Mouse (Mus musculus): ENCODE data around the gene Tmem54. TPM values are rescaled to one million over a fixed set of nuclear protein-coding genes. Genes with fewer than 3 reads are reported as not detected.
A peak's percentile ranks its signal among the peaks of the same experiment; 100 is the strongest.

The Tmem54 gene
- polyA plus RNA-seq, 1 experiment from 2014 or later, result 0.20 TPM

- WGBS, result 30% methylated on average over 8 of the region's 8 CpGs
- no peaks in the 10 kb centered on the region for H3K4me1 ChIP-seq (ENCODE audit: control insufficient read depth, insufficient read depth, low read length)
- no peak overlapping the region for H3K27ac ChIP-seq (ENCODE audit: low read depth, low read length)
- no peak overlapping the region for H3K4me3 ChIP-seq (ENCODE audit: low read depth, low read length)
- DNase-seq (ENCODE audit: low spot score, missing footprints), result peak; percentile 99
- H3K4me2 ChIP-seq, result no peak overlapping the region
- H3K9ac ChIP-seq (ENCODE audit: low read length), result no peak overlapping the region
- no peaks in the 10 kb centered on the region for H3K36me3 ChIP-seq (ENCODE audit: control insufficient read depth, insufficient read depth, low read length)
- H3K9me3 ChIP-seq (ENCODE audit: control insufficient read depth, low read length), result no peaks in the 10 kb centered on the region
- 0 out of 2 replicates have a peak, but pooled peaks have one; percentile 24 for ATAC-seq (ENCODE audit: low FRiP score)
- H3K27me3 ChIP-seq (ENCODE audit: control insufficient read depth, insufficient read depth, low read length), result no peaks in the 10 kb centered on the region
Observed at GRCm38 (mm10) chr4:129086078-129086477, 19.3 kb upstream of the Tmem54 start.

- DNase-seq (ENCODE audit: low spot score, missing footprints) (no peak), ATAC-seq (ENCODE audit: low FRiP score) (no peak)
- Histone ChIP-seq H3K9me3 (ENCODE audit: control insufficient read depth, low read length) (no peaks in the 10 kb centered on the region), H3K27ac (ENCODE audit: low read depth, low read length) (no peak overlapping the region), H3K4me1 (ENCODE audit: control insufficient read depth, insufficient read depth, low read length) (no peaks in the 10 kb centered on the region), H3K27me3 (ENCODE audit: control insufficient read depth, insufficient read depth, low read length) (no peaks in the 10 kb centered on the region), H3K4me2 (no peak overlapping the region), H3K36me3 (ENCODE audit: control insufficient read depth, insufficient read depth, low read length) (no peaks in the 10 kb centered on the region), H3K4me3 (ENCODE audit: low read depth, low read length) (no peak overlapping the region), H3K9ac (ENCODE audit: low read length) (no peak overlapping the region)
- 75% methylated on average over 5 of the region's 5 CpGs for WGBS
Observed at GRCm38 (mm10) chr4:129087850-129088249, 17.5 kb upstream of the Tmem54 start.

- ATAC-seq (ENCODE audit: low FRiP score), result no peak
- no peak overlapping the region for H3K4me3 ChIP-seq (ENCODE audit: low read depth, low read length)
- no peaks in the 10 kb centered on the region for H3K36me3 ChIP-seq (ENCODE audit: control insufficient read depth, insufficient read depth, low read length)
- no peak overlapping the region for H3K9ac ChIP-seq (ENCODE audit: low read length)
- no peaks in the 10 kb centered on the region for H3K27me3 ChIP-seq (ENCODE audit: control insufficient read depth, insufficient read depth, low read length)
- WGBS, result 38% methylated on average over 15 of the region's 15 CpGs
- H3K9me3 ChIP-seq (ENCODE audit: control insufficient read depth, low read length), result no peaks in the 10 kb centered on the region
- no peaks in the 10 kb centered on the region for H3K4me1 ChIP-seq (ENCODE audit: control insufficient read depth, insufficient read depth, low read length)
- no peak for DNase-seq (ENCODE audit: low spot score, missing footprints)
- no peak overlapping the region for H3K4me2 ChIP-seq
- H3K27ac ChIP-seq (ENCODE audit: low read depth, low read length), result no peak overlapping the region
Observed at GRCm38 (mm10) chr4:129095276-129095675, 10.1 kb upstream of the Tmem54 start.

- no peak for DNase-seq (ENCODE audit: low spot score, missing footprints)
- Histone ChIP-seq H3K4me1 (ENCODE audit: control insufficient read depth, insufficient read depth, low read length) (no peaks in the 10 kb centered on the region), H3K4me2 (no peak overlapping the region), H3K9me3 (ENCODE audit: control insufficient read depth, low read length) (no peaks in the 10 kb centered on the region), H3K4me3 (ENCODE audit: low read depth, low read length) (no peak overlapping the region), H3K27ac (ENCODE audit: low read depth, low read length) (no peak overlapping the region), H3K9ac (ENCODE audit: low read length) (no peak overlapping the region), H3K36me3 (ENCODE audit: control insufficient read depth, insufficient read depth, low read length) (no peaks in the 10 kb centered on the region), H3K27me3 (ENCODE audit: control insufficient read depth, insufficient read depth, low read length) (no peaks in the 10 kb centered on the region)
- 80% methylated on average over 7 of the region's 7 CpGs for WGBS
- ATAC-seq (ENCODE audit: low FRiP score), result no peak
Observed at GRCm38 (mm10) chr4:129097006-129097405, 8.3 kb upstream of the Tmem54 start.

GRCm38 (mm10) chr4:129102133-129102829 is 3.1 kb upstream of the Tmem54 start:
- H3K9me3 ChIP-seq (ENCODE audit: control insufficient read depth, low read length), result no peaks in the 10 kb centered on the region
- peaks cover 4% of the 10 kb centered on the region; the same call in 1 of the 2 replicates for H3K4me1 ChIP-seq (ENCODE audit: control insufficient read depth, insufficient read depth, low read length)
- no peak for ATAC-seq (ENCODE audit: low FRiP score)
- H3K4me2 ChIP-seq, result no peak overlapping the region
- no peak overlapping the region for H3K27ac ChIP-seq (ENCODE audit: low read depth, low read length)
- WGBS, result 80% methylated on average over 14 of the region's 14 CpGs
- no peak overlapping the region for H3K9ac ChIP-seq (ENCODE audit: low read length)
- no peaks in the 10 kb centered on the region for H3K36me3 ChIP-seq (ENCODE audit: control insufficient read depth, insufficient read depth, low read length)
- H3K4me3 ChIP-seq (ENCODE audit: low read depth, low read length), result no peak overlapping the region
- peaks cover 15% of the 10 kb centered on the region for H3K27me3 ChIP-seq (ENCODE audit: control insufficient read depth, insufficient read depth, low read length)
- DNase-seq (ENCODE audit: low spot score, missing footprints), result peak; percentile 41

- no peaks in the 10 kb centered on the region for H3K9me3 ChIP-seq (ENCODE audit: control insufficient read depth, low read length)
- no peak for ATAC-seq (ENCODE audit: low FRiP score)
- no peaks in the 10 kb centered on the region for H3K36me3 ChIP-seq (ENCODE audit: control insufficient read depth, insufficient read depth, low read length)
- peaks cover 4% of the 10 kb centered on the region; the same call in 1 of the 2 replicates for H3K4me1 ChIP-seq (ENCODE audit: control insufficient read depth, insufficient read depth, low read length)
- 19% methylated on average over 9 of the region's 9 CpGs for WGBS
- H3K9ac ChIP-seq (ENCODE audit: low read length), result no peak overlapping the region
- H3K4me3 ChIP-seq (ENCODE audit: low read depth, low read length), result no peak overlapping the region
- H3K27me3 ChIP-seq (ENCODE audit: control insufficient read depth, insufficient read depth, low read length), result peaks cover 15% of the 10 kb centered on the region
- H3K4me2 ChIP-seq, result no peak overlapping the region
- peak; percentile 84 for DNase-seq (ENCODE audit: low spot score, missing footprints)
- no peak overlapping the region for H3K27ac ChIP-seq (ENCODE audit: low read depth, low read length)
Observed at GRCm38 (mm10) chr4:129106073-129106472, 725 bp downstream of the Tmem54 start.

GRCm38 (mm10) chr4:129107348-129107899 is 2.1 kb downstream of the Tmem54 start:
- no peak overlapping the region for H3K27ac ChIP-seq (ENCODE audit: low read depth, low read length)
- WGBS, result 74% methylated on average over 10 of the region's 10 CpGs
- no peaks in the 10 kb centered on the region for H3K36me3 ChIP-seq (ENCODE audit: control insufficient read depth, insufficient read depth, low read length)
- H3K4me2 ChIP-seq, result no peak overlapping the region
- H3K9me3 ChIP-seq (ENCODE audit: control insufficient read depth, low read length), result no peaks in the 10 kb centered on the region
- ATAC-seq (ENCODE audit: low FRiP score), result no peak
- DNase-seq (ENCODE audit: low spot score, missing footprints), result peak; percentile 54
- H3K27me3 ChIP-seq (ENCODE audit: control insufficient read depth, insufficient read depth, low read length), result peaks cover 15% of the 10 kb centered on the region
- H3K4me1 ChIP-seq (ENCODE audit: control insufficient read depth, insufficient read depth, low read length), result peaks cover 4% of the 10 kb centered on the region; the same call in 1 of the 2 replicates
- H3K9ac ChIP-seq (ENCODE audit: low read length), result no peak overlapping the region
- no peak overlapping the region for H3K4me3 ChIP-seq (ENCODE audit: low read depth, low read length)

- H3K36me3 ChIP-seq (ENCODE audit: control insufficient read depth, insufficient read depth, low read length), result no peaks in the 10 kb centered on the region
- no peak overlapping the region for H3K9ac ChIP-seq (ENCODE audit: low read length)
- H3K27ac ChIP-seq (ENCODE audit: low read depth, low read length), result no peak overlapping the region
- ATAC-seq (ENCODE audit: low FRiP score) (no peak), DNase-seq (ENCODE audit: low spot score, missing footprints) (no peak)
- no peak overlapping the region for H3K4me3 ChIP-seq (ENCODE audit: low read depth, low read length)
- 93% methylated on average over 7 of the region's 7 CpGs for WGBS
- peaks cover 4% of the 10 kb centered on the region for H3K4me1 ChIP-seq (ENCODE audit: control insufficient read depth, insufficient read depth, low read length)
- H3K4me2 ChIP-seq, result no peak overlapping the region
- H3K27me3 ChIP-seq (ENCODE audit: control insufficient read depth, insufficient read depth, low read length), result peaks cover 15% of the 10 kb centered on the region
- no peaks in the 10 kb centered on the region for H3K9me3 ChIP-seq (ENCODE audit: control insufficient read depth, low read length)
Observed at GRCm38 (mm10) chr4:129108624-129109023, 3.3 kb downstream of the Tmem54 start.

GRCm38 (mm10) chr4:129110804-129111203 is 5.5 kb downstream of the Tmem54 start:
- Histone ChIP-seq H3K4me3 (ENCODE audit: low read depth, low read length) (no peak overlapping the region), H3K27ac (ENCODE audit: low read depth, low read length) (no peak overlapping the region), H3K9ac (ENCODE audit: low read length) (no peak overlapping the region), H3K4me2 (no peak overlapping the region), H3K27me3 (ENCODE audit: control insufficient read depth, insufficient read depth, low read length) (peaks cover 3% of the 10 kb centered on the region), H3K36me3 (ENCODE audit: control insufficient read depth, insufficient read depth, low read length) (no peaks in the 10 kb centered on the region), H3K4me1 (ENCODE audit: control insufficient read depth, insufficient read depth, low read length) (no peaks in the 10 kb centered on the region; the same call in 1 of the 2 replicates), H3K9me3 (ENCODE audit: control insufficient read depth, low read length) (no peaks in the 10 kb centered on the region)
- 90% methylated on average over 6 of the region's 6 CpGs for WGBS
- DNase-seq (ENCODE audit: low spot score, missing footprints) (no peak), ATAC-seq (ENCODE audit: low FRiP score) (no peak)

Measured in midbrain, embryonic 11.5 days (tissue).